Mouse (Mus musculus): Measurements from ENCODE around the gene Yif1a.

DNA sequence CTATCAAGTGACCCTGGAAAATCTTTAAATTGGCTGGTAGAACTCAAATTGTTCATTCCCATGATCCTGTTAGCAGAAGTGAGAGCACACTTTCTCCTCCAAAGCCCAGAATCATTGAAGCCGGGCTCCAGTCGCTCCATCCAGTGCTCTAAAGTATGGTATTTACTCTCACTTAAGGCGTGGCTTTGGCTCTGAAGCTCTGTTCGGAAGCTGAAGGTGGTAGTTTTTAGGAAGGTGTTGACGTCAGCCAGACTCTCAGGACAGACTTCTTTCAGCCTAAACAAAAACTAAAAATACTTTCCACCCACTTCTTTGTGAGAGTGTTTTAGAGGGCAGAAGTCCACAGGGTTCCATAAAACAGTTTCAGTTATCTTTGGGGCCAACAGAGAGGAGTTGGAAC lies 14.8 kb upstream of the Yif1a start:
- TF ChIP-seq CTCF (IDR thresholded peaks at IDR 0.05; ENCODE audit: borderline replicate concordance, insufficient read depth, low read length) (no peak), POLR2A (IDR thresholded peaks at IDR 0.05; ENCODE audit: low read depth, low read length) (no peak)

Measured in embryonic fibroblast, embryonic 13.5 days (primary cell).